Mouse (Mus musculus) forebrain, embryonic 15.5 days (tissue): ENCODE measurements around the gene Myocd. TPM values are rescaled to one million over a fixed set of nuclear protein-coding genes. Genes with fewer than 3 reads are reported as not detected.

Experiments used
- ATAC-seq: fragments of 200-750 bp; cut with Nextera tagmentation; replicated peaks from 2 replicates; pipeline ENCODE4 v1.8.0; 2017; ENCODE audit warnings: mild to moderate bottlenecking, moderate TSS enrichment, moderate library complexity
- H3K27ac ChIP-seq: fragments of 300-500 bp; sonication (generic); replicated peaks from 2 replicates; pipeline ENCODE4 v1.5.1; 2015; ENCODE audit warnings: mild to moderate bottlenecking, inconsistent platforms
- H3K27me3 ChIP-seq: fragments of 300-500 bp; sonication (generic); 2 replicates; pipeline ENCODE4 v1.6.1; 2015; ENCODE audit warnings: inconsistent platforms
- H3K36me3 ChIP-seq: fragments of 300-500 bp; sonication (generic); 2 replicates; pipeline ENCODE4 v1.6.1; 2015; ENCODE audit warnings: mild to moderate bottlenecking, inconsistent platforms
- H3K4me1 ChIP-seq: fragments of 300-500 bp; sonication (generic); 2 replicates; pipeline ENCODE4 v1.6.1; 2015; ENCODE audit warnings: inconsistent platforms
- H3K4me2 ChIP-seq: fragments of 300-500 bp; sonication (generic); replicated peaks from 2 replicates; pipeline ENCODE4 v1.6.1; 2015; ENCODE audit warnings: mild to moderate bottlenecking, inconsistent platforms
- H3K4me3 ChIP-seq: fragments of 300-500 bp; sonication (generic); 2 replicates; pipeline ENCODE4 v1.5.1; 2015; ENCODE audit warnings: mild to moderate bottlenecking, inconsistent platforms
- H3K9ac ChIP-seq: fragments of 300-500 bp; sonication (generic); replicated peaks from 2 replicates; pipeline ENCODE4 v1.6.1; 2015; ENCODE audit warnings: mild to moderate bottlenecking, inconsistent platforms
- H3K9me3 ChIP-seq: fragments of 300-500 bp; sonication (generic); 2 replicates; pipeline ENCODE4 v1.6.1; 2016; ENCODE audit warnings: inconsistent platforms
- WGBS: fragments of 180-500 bp; shearing (Covaris S2); methylation state at CpG from one replicate; pipeline ENCODE4 v1.1.7; 2015; ENCODE audit warnings: mixed read lengths; 5-methylcytosine and 5-hydroxymethylcytosine counted together
- polyA plus RNA-seq: library from polyadenylated mRNA; unstranded; fragments of >200 nt; fragmentation: Nextera tagmentation; extraction: Ambion mirVana; gene quantifications from 2 replicates; pipeline ENCODE4 v1.2.1, GENCODE M21; 2015

Myocd gene
- polyA plus RNA-seq, 1 experiment from 2014 or later, result 0.45 TPM

- H3K27me3 ChIP-seq, result no peaks in the 10 kb centered on the region
- no peaks in the 10 kb centered on the region for H3K36me3 ChIP-seq
- no peak overlapping the region for H3K27ac ChIP-seq
- H3K9me3 ChIP-seq, result no peaks in the 10 kb centered on the region
- H3K4me3 ChIP-seq, result no peak overlapping the region
- WGBS, result 67% methylated on average over 6 of the region's 6 CpGs
- H3K9ac ChIP-seq, result no peak overlapping the region
- H3K4me2 ChIP-seq, result no peak overlapping the region
- no peak for ATAC-seq
- no peaks in the 10 kb centered on the region for H3K4me1 ChIP-seq
Measured at GRCm38 (mm10) chr11:65255564-65255963, 14.2 kb downstream of the Myocd start.

GRCm38 (mm10) chr11:65250366-65250765, 19.4 kb downstream of the Myocd start:
- no peaks in the 10 kb centered on the region for H3K27me3 ChIP-seq
- no peak for ATAC-seq
- no peak overlapping the region for H3K4me2 ChIP-seq
- no peak overlapping the region for H3K27ac ChIP-seq
- H3K36me3 ChIP-seq, result no peaks in the 10 kb centered on the region
- no peaks in the 10 kb centered on the region for H3K9me3 ChIP-seq
- no peak overlapping the region for H3K4me3 ChIP-seq
- H3K9ac ChIP-seq, result no peak overlapping the region
- 94% methylated on average over 4 of the region's 4 CpGs for WGBS
- no peaks in the 10 kb centered on the region for H3K4me1 ChIP-seq

- H3K4me2 ChIP-seq, result no peak overlapping the region
- H3K27me3 ChIP-seq, result no peaks in the 10 kb centered on the region
- WGBS, result 83% methylated on average over 8 of the region's 8 CpGs
- H3K4me1 ChIP-seq, result no peaks in the 10 kb centered on the region
- no peak overlapping the region for H3K9ac ChIP-seq
- ATAC-seq, result no peak
- no peak overlapping the region for H3K4me3 ChIP-seq
- H3K27ac ChIP-seq, result no peak overlapping the region
- no peaks in the 10 kb centered on the region for H3K9me3 ChIP-seq
- H3K36me3 ChIP-seq, result no peaks in the 10 kb centered on the region
Measured at GRCm38 (mm10) chr11:65246301-65247054, 23.3 kb downstream of the Myocd start.

- WGBS, result 81% methylated on average over 3 of the region's 3 CpGs
- no peaks in the 10 kb centered on the region for H3K9me3 ChIP-seq
Measured at GRCm38 (mm10) chr11:65243593-65243992, 26.2 kb downstream of the Myocd start.

GRCm38 (mm10) chr11:65240521-65240920, 29.3 kb downstream of the Myocd start:
- Histone ChIP-seq H3K9me3 (no peaks in the 10 kb centered on the region), H3K4me2 (no peak overlapping the region), H3K4me1 (no peaks in the 10 kb centered on the region), H3K27ac (no peak overlapping the region), H3K27me3 (no peaks in the 10 kb centered on the region), H3K9ac (no peak overlapping the region), H3K4me3 (no peak overlapping the region), H3K36me3 (no peaks in the 10 kb centered on the region)
- 65% methylated on average over 7 of the region's 7 CpGs for whole genome bisulfite sequencing
- no peak for ATAC-seq

More at GRCm38 (mm10) chr11:65243593-65243992, 26.2 kb downstream of the Myocd start:
- Histone ChIP-seq H3K4me1 (no peaks in the 10 kb centered on the region), H3K4me3 (no peak overlapping the region), H3K36me3 (no peaks in the 10 kb centered on the region), H3K9ac (no peak overlapping the region), H3K4me2 (no peak overlapping the region), H3K27me3 (no peaks in the 10 kb centered on the region), H3K27ac (no peak overlapping the region)
- no peak for ATAC-seq

- WGBS, result 71% methylated on average over 3 of the region's 3 CpGs
- Histone ChIP-seq H3K27ac (no peak overlapping the region), H3K36me3 (no peaks in the 10 kb centered on the region), H3K4me1 (no peaks in the 10 kb centered on the region), H3K27me3 (no peaks in the 10 kb centered on the region), H3K9me3 (no peaks in the 10 kb centered on the region), H3K4me2 (no peak overlapping the region), H3K9ac (no peak overlapping the region), H3K4me3 (no peak overlapping the region)
- no peak for ATAC-seq
Measured at GRCm38 (mm10) chr11:65237896-65238295, 31.9 kb downstream of the Myocd start.

GRCm38 (mm10) chr11:65236907-65237306, 32.9 kb downstream of the Myocd start:
- ATAC-seq, result no peak
- H3K9ac ChIP-seq, result no peak overlapping the region
- H3K4me2 ChIP-seq, result no peak overlapping the region
- H3K4me3 ChIP-seq, result no peak overlapping the region
- H3K27me3 ChIP-seq, result no peaks in the 10 kb centered on the region
- 52% methylated on average over 2 of the region's 2 CpGs for WGBS
- no peaks in the 10 kb centered on the region for H3K9me3 ChIP-seq
- no peaks in the 10 kb centered on the region for H3K36me3 ChIP-seq
- no peaks in the 10 kb centered on the region for H3K4me1 ChIP-seq
- H3K27ac ChIP-seq, result no peak overlapping the region

- H3K27ac ChIP-seq, result no peak overlapping the region
- no peaks in the 10 kb centered on the region for H3K4me1 ChIP-seq
- H3K4me2 ChIP-seq, result no peak overlapping the region
- H3K36me3 ChIP-seq, result no peaks in the 10 kb centered on the region
- H3K27me3 ChIP-seq, result no peaks in the 10 kb centered on the region
- H3K4me3 ChIP-seq, result no peak overlapping the region
- ATAC-seq, result no peak
- H3K9ac ChIP-seq, result no peak overlapping the region
- no peaks in the 10 kb centered on the region for H3K9me3 ChIP-seq
- WGBS, result 39% methylated on average over 2 of the region's 2 CpGs
Measured at GRCm38 (mm10) chr11:65235374-65235773, 34.4 kb downstream of the Myocd start.

GRCm38 (mm10) chr11:65231771-65232170, 38.0 kb downstream of the Myocd start:
- Histone ChIP-seq H3K9me3 (no peaks in the 10 kb centered on the region), H3K9ac (no peak overlapping the region), H3K27ac (no peak overlapping the region), H3K4me3 (no peak overlapping the region), H3K36me3 (no peaks in the 10 kb centered on the region), H3K27me3 (no peaks in the 10 kb centered on the region), H3K4me1 (no peaks in the 10 kb centered on the region), H3K4me2 (no peak overlapping the region)
- WGBS, result 73% methylated on average over 4 of the region's 4 CpGs
- ATAC-seq, result no peak

- Histone ChIP-seq H3K9ac (no peak overlapping the region), H3K4me1 (no peaks in the 10 kb centered on the region), H3K36me3 (no peaks in the 10 kb centered on the region), H3K4me2 (no peak overlapping the region), H3K9me3 (no peaks in the 10 kb centered on the region), H3K4me3 (no peak overlapping the region), H3K27me3 (0 out of 2 replicates have a peak, but pooled peaks cover 2% of the 10 kb centered on the region), H3K27ac (no peak overlapping the region)
- ATAC-seq, result no peak
- 61% methylated on average over 10 of the region's 10 CpGs for WGBS
Measured at GRCm38 (mm10) chr11:65226766-65227165, 43.0 kb downstream of the Myocd start.

GRCm38 (mm10) chr11:65214954-65215629, 54.7 kb downstream of the Myocd start:
- Histone ChIP-seq H3K9me3 (no peaks in the 10 kb centered on the region), H3K36me3 (no peaks in the 10 kb centered on the region), H3K27me3 (no peaks in the 10 kb centered on the region), H3K4me2 (no peak overlapping the region), H3K4me3 (no peak overlapping the region), H3K27ac (no peak overlapping the region), H3K4me1 (peaks cover 12% of the 10 kb centered on the region), H3K9ac (no peak overlapping the region)
- WGBS, result 43% methylated on average over 9 of the region's 9 CpGs
- ATAC-seq, result peak; percentile 74

GRCm38 (mm10) chr11:65213806-65214205, 56.0 kb downstream of the Myocd start:
- no peak overlapping the region for H3K9ac ChIP-seq
- no peaks in the 10 kb centered on the region for H3K27me3 ChIP-seq
- no peak for ATAC-seq
- peaks cover 12% of the 10 kb centered on the region for H3K4me1 ChIP-seq
- H3K9me3 ChIP-seq, result no peaks in the 10 kb centered on the region
- H3K4me3 ChIP-seq, result no peak overlapping the region
- H3K36me3 ChIP-seq, result no peaks in the 10 kb centered on the region
- H3K4me2 ChIP-seq, result no peak overlapping the region
- no peak overlapping the region for H3K27ac ChIP-seq
- 98% methylated on average over 2 of the region's 2 CpGs for WGBS
